Mouse (Mus musculus) adrenal gland, postnatal 4 days (tissue): ENCODE data around the gene Zfp169. TPM values are rescaled to one million over a fixed set of nuclear protein-coding genes. Genes with fewer than 3 reads are reported as not detected.
A peak's percentile ranks its signal among the peaks of the same experiment; 100 is the strongest.
"Not testable (repeated sequence)": the region's sequence is repeated elsewhere in the genome, so short reads cannot be mapped to it uniquely, and the experiment has no call there.

Experiments
- DNase-seq, 2 experiments: peaks; one replicate each; pipeline ENCODE4 v3.0.0; 2021 to 2022; ENCODE audit warnings: low spot score in 2 of 2, mixed read lengths in 2 of 2
- microRNA-seq: library from miRNA; unstranded; fragments of <30 nt; microRNA quantifications from one replicate; pipeline ENCODE4 v1.2.0, GENCODE M21; 2021
- total RNA-seq, 2 experiments: library from RNA; stranded (reverse); gene quantifications; 2 replicates each; pipeline ENCODE4 v1.2.3; 2021

The Zfp169 gene
- total RNA-seq, 2 experiments from 2014 or later: 11.7 to 12.0 TPM

DNA sequence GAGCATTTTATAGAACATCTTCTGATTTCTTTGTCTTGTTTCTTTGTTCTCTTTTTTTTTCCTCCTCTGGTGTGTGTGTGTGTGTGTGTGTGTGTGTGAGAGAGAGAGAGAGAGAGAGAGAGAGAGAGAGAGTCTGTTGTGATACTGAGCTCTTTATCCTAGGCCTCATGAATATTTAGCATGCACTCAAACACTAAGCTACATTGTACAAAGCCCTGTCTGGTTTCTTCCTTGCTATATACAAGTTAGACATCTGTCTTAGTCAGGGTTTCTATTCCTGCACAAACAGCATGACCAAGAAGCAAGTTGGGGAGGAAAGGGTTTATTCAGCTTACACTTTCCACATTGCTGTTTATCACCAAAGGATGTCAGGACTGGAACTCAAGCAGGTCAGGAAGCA, 5.9 kb upstream of the Zfp169 start:
- DNase-seq: not testable (repeated sequence)

DNA sequence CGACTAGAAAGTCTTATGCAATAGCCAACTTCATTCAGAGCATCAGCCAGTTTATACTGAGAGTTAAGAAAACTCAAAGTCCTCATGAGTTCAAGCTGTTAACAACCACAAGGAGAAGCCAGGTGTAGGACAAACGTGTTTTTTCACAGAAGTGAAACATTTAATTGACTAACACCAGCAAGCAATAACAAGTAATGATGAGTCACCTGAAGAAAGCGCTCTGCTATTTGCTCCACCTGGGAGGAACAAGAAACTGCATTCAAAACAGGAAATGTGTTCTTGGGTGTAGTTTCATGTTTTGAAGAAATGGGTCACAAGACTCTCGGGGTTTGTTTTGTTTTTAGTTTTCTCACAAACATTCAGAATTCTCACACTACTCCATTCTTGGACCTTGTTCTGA, 2.6 kb upstream of the Zfp169 start:
- DNase-seq: no peak

DNA sequence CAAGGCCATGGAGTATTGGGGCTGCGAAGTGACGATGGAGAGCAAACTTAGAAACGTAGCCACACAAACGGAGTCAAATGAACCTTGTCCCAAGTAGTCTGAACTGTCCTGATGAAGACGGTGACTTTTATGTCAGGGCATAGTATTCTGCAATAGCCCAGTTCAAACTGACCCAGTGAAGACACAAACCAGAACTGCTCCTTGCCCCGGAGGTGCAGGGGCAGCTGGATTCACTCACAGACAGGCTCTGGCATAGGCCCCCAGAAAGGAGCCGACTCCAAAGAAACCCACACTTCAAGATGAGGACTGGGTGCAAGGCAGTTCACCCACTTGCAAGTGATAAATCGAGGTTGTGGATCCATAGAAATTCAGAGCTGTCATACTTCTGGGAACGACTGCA, 4.6 kb downstream of the Zfp169 start:
- no peak for DNase-seq

DNA sequence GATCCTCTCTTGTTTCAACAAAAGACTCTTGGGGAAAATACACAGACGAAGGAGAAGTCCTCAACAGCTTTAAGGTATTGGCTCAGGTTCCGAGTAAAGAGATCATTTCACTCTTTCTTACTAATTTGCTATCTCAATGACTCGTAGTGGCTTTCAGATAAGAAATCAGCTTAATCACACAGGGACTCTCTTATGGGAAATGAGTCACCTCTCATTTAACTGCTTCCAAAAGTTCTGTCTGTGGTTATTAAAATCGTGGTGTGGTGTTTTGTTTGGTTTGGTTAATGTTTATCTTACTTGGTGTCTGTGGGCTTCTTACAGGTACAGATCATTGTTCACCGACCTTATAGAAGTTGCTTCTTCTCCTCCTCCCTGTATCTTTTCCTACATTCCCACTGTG, 10.8 kb downstream of the Zfp169 start:
- DNase-seq: no peak

DNA sequence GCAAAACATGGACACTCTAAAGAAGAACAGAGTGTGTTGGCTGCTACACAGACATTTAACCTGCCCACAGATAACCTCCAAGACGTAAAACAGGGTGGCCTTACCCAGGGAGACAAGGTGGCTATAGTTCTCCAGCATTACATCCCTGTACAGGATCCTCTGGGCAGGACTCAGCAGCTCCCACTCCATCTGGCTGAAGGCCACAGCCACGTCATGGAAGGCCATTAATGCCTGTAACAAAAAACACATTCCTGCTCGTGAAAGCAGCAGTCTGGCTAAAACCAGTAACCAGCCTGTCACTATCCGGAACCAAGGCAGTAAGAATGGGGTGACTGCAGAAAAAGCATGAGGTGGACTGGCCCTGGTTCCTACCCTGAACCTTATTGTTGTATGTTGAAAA, 14.6 kb downstream of the Zfp169 start:
- DNase-seq: no peak

DNA sequence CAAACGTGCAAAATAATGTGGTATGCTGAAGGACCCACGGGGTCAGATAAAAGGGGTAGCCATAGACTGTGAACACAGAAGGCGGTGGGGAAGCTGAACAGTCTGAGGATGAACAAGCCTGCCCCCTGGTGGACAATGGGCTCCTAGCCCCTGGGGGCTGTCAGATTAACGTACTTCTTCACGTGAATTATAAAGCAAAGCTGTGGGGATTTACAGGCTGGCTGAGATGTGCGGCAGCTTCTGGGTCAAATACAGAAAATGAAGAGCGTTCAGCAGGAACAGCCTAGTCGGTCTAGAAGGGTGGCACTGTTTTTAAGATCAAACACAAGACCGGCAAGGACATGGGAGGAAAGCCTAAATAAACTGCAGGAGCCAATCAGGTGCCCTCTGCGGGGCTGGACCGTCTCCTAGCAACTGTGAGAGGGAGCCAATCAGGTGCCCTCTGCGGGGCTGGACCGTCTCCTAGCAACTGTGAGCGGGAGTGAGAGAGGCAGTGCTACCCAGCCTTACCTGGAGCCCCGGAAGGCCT, 15.5 kb downstream of the Zfp169 start:
- DNase-seq: peak; percentile 27 to 34

DNA sequence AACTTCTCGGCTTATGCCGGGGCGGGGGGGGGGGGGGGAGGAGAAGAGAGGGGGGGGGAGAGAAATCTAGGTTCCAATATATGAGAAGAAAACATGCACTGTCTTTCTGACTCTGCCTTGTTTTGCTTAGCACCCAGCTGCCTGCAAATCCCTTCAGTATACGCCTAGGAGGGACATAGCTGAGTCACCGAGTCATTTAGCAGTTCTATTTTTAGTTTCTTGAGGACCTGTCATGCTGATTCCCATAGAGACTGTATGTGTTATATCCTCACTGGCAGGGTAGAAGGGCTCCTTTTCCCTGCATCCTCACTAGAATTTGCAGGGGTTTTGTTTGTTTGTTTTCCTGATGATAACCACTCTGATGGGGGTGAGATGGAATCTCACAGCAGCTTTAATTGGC, 20.1 kb downstream of the Zfp169 start:
- DNase-seq: no peak

DNA sequence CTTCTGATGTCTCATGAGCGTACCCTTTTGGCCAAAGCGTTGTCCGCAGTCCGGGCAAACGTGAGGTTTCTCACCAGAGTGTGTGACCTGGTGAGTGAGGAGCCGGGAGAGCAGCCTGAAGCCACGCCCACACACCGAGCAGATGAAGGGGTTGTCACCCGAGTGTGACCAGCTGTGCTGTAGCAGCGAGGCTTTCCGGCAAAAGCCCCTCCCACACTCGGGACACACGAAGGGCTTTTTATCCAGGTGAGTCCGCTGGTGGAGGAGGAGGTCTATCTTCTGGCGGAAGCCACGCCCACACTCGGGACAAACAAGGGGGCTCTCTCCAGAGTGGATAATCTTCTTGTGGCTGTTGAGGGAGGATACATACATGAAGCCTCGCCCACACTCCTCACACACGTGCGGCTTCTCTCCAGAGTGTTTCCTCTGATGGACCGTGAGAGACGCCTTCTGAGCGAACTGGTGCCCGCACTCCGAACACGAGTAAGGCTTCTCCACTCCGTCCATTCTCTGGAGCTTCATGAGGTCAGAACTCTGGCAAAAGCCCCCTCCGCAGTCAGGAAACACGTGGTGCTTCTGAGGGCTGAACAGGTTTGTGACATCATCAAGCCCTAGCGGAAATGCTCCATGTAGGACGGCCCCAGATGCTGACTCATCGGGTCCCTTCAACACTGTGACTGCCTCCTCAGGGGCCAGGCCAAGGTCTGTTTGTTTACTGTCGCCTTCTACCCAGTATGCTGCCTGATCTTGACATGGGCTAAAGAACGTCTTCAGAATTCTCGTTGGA, 22.7 kb downstream of the Zfp169 start:
- DNase-seq: no peak

DNA sequence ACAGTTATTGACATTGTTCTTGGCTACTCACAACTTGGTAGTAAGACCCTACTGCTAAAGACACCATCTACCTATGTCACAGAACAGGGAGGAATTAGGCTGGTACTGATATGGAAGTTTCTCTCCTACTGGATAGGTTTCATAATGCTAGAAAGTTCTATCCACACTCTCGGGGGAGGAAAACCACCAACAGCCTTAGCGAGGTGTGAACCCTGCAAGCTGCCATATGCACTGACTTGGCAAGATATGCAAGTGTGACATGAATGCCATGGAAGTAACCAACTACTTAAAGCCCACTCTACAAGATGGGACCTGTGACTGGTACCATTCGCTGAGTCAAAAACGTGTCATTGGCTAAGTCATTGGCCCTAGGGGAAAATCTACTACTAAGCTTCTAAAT, 29.6 kb downstream of the Zfp169 start:
- no peak for DNase-seq

DNA sequence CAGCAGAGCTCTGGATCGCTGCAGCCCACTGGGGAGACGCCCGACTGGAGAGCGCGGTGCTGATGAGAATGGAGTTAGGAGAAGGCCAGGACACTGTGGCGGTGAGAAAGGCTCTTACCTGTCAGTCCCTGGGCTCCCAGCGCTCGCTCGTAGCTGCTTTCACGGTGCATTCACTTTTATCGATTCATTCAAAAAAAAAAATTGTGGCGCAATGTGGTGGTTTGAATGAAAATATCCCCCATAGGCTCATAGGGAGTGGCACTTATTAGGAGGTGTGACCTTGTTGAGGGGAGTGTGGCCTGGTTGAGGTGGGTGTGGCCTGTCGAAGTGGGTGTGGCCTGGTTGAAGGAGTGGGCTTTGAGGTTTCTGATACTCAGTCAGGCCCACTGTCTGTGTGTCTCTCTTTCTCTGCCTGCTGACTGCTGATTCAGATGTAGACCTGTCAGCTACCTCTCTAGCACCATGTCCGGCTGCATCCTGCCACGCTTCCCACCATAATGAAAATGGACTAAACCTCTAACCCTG, 44.5 kb downstream of the Zfp169 start:
- no peak for DNase-seq

DNA sequence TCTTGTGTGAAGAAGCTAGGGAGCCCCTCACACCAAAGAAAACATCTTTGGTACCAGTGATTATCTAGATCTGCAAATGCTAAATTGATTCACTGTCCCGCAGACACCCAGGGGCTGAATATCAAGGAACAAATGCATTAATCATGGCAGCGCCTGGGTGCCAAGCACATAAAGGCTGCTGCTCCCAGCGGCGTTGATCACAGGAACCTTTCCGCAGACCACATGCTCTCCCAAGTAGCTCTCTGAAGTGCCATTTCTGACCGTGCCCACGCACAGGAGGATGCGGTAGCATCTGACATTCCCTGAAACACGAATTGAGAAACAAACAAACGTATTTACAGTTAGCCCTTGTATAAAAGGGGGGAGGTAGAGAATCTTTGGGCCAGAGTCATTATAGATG, 47.1 kb downstream of the Zfp169 start:
- no peak for DNase-seq

DNA sequence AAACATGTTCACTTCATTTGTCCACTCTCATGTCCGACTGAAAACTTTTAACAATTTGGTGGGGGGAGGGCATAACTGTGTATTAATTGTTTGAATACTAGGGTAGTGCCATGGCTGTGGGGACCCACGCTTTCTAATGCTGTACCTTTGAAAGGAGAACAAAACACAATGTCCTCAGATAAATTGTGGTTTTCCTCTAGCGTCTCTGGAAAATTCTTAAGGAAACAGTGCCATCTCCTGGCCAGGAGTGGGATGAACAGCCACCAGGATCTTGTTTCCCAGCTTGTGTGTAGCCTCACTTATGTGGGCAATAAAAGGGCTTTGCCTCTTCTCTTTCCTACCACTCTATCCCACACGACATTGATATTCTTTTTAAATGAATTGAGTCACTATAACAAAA, 49.1 kb downstream of the Zfp169 start:
- DNase-seq: peak in 1 of 2 experiments; percentile 41

DNA sequence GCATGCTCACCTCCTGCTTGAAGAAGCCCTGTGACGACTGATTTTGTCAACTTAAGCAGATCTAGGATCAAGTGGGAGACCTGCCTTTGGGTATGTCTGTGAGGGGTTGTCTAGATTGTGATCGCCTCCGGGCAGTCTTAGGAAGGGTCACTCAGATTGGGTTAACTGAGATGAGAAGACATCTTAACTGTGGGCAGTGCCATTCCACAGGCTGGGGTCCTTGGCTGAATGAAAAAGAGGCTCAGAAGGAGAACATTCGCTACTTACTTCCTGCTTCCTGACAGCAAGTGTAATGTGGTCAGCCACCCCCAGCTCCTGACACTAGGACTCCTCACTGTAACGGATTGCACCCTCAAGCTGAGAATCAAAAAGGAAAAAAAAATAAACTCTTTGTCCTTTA, 54.0 kb downstream of the Zfp169 start:
- DNase-seq: no peak

DNA sequence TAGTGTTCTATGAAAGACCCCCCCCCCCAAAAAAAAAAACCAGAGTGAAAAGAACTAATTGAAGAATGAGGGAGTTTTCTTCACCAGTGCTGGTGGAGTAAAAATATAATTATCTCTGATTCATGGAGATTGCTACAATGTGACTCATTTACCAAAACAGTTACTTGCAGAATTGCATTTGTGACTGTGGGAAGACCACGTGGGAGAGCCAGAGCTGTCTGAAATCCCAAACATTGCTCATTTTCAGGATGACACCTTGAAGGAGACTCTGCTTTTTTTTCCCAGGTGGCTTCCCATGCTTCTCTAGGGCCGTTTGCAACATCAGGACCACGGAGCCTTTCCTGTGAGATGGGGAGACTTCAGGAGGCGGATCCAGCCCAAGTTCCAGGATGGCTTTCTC, 65.1 kb downstream of the Zfp169 start:
- DNase-seq: no peak

DNA sequence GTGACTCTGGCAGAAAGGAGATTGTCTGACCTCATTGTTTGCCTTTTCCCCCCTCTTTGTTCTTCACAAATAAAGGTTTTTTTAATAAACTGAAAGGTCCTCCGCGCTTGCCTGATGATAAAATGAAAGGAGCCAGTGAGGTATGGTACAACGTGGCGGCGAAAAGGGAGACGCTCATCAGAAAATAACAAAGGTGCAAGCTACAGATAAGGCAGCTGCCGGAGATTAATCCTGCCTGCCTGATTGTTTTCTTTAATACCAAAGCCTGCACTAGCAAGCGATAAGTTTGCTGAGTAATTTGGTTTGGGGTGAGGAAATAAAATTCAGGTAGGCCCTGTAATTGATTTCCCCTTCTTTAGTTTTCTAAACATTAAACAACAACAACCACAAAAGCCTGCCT, 69.3 kb downstream of the Zfp169 start:
- DNase-seq: no peak

DNA sequence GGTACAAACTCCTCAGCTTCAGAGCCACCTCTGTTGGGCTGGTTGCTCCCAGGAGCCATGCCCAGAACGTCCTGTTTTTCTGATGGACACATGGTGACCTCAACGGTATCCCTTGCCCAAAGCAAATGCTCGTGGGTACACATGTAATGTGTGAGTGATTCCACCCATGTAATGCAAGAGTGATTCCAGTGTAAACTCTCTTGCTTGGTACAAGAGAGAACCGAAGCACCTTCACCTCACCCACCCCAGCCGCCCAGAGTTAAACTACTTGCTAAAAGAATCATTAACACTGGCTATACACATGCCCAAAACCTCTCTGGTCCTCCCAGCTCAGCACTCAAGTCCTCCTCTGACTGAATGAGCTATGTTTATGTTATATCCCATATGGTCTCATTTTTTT, 74.9 kb downstream of the Zfp169 start:
- no peak for DNase-seq

Small RNAs within 50 kb of the gene (microRNA-seq; reads per million reads assigned to microRNA genes)
- gene Gm24111 (not detected), gene Mirlet7a-1 (322 reads per million, percentile 61 among the genes with 10 or more reads in this experiment), gene Mirlet7d (13,365 reads per million, percentile 95 among the genes with 10 or more reads in this experiment), gene Mirlet7f-1 (not detected)

Other genes starting within 250 kb of the Zfp169 start
- not detected for gene A830005F24Rik, start 119 bp upstream of the Zfp169 start, total RNA-seq
- 10 to 100 TPM; 14.4 to 15.5 TPM for gene Ptpdc1, start 112.2 kb upstream of the Zfp169 start, total RNA-seq
- gene Barx1, start 149.5 kb upstream of the Zfp169 start, total RNA-seq: under 1 TPM in 1 of 2 experiments, not detected in 1; 0.28 TPM